Mouse (Mus musculus): Measurements from ENCODE around the gene Inka2.

Inka2 gene

GRCm38 (mm10) chr3:105704031-105705008 is at the start of gene Inka2:
TSS of gene Inka2 (plus strand) at chr3:105704599.
- in situ Hi-C loops (cut with MboI; ENCODE audit: low sequenced_read_pairs), result no loop called here

DNA sequence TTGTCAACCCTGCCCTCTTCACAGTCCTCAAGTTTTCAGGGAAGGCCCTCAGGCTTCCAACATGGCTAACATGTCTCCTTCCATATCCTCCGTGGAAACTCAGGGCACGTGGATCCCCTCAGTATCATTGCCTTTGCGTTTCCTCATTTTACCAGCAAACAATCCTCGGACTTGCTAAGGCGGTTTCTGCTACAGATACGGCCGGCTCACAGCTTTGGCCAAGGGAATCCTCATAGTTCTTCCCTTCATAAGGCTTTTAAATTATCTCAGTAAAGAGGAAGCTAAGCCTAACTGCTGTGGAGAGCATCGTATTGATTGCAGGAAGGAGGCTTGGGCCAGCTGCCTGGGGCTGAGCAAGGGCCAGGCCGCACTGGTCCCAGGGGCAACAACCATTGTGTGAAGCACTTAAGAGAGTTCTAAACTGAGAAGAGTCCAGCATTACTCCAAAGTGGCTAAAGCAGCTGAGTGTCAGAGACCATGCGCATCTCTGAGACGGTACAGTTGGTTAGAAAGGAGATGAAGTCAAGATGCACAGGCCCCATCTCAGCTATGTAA is 49.3 kb upstream of the Inka2 start:
- in situ Hi-C loops (cut with MboI; ENCODE audit: low sequenced_read_pairs), result loop anchor here (25.0 kb wide), 1 partner anchor 782 kb away; no protein-coding TSS in a partner anchor

GRCm38 (mm10) chr3:105660530-105660929 is 43.9 kb upstream of the Inka2 start:
- in situ Hi-C loops (cut with MboI; ENCODE audit: low sequenced_read_pairs), result loop anchor here (25.0 kb wide), 1 partner anchor 777 kb away; no protein-coding TSS in a partner anchor

GRCm38 (mm10) chr3:105663043-105663442 is 41.4 kb upstream of the Inka2 start:
- in situ Hi-C loops (cut with MboI; ENCODE audit: low sequenced_read_pairs), result loop anchor here (25.0 kb wide), 1 partner anchor 774 kb away; no protein-coding TSS in a partner anchor

DNA sequence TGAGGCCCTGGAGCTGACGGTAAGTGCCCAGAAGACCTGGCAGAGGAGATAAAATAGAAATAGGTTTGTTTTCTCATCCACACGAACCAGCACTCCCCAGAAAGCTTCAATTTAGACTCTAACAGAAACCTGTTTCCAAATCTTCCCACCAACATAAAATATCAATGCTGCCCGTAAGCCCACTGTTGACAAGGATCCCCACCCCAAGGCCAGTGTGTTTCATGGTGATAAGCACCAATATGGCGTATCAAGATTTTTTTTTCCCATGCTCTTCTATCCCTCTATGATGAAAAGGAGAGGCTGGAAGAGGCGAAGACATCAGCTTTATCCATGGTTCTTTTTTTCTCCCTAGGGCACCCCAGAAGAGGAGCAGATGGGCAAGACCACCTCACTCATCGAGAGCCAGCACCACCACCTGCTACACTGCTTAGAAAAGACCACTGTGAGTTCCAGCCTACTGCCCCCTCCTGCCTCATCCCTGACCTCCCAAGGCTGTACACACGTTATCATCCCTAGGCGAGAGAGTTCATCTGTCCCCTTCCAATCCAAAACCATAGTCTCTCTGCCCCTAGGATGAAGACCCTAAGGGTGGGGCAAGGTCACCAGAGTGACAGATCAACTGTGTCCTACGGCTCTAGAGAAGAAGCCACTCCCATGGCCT is 39.2 kb upstream of the Inka2 start:
- in situ Hi-C loops (cut with MboI; ENCODE audit: low sequenced_read_pairs), result loop anchor here (25.0 kb wide), 1 partner anchor 772 kb away; no protein-coding TSS in a partner anchor

- in situ Hi-C loops (cut with MboI; ENCODE audit: low sequenced_read_pairs), result loop anchor here (25.0 kb wide), 1 partner anchor 770 kb away; no protein-coding TSS in a partner anchor
Measured at GRCm38 (mm10) chr3:105666996-105667523, 37.3 kb upstream of the Inka2 start.

DNA sequence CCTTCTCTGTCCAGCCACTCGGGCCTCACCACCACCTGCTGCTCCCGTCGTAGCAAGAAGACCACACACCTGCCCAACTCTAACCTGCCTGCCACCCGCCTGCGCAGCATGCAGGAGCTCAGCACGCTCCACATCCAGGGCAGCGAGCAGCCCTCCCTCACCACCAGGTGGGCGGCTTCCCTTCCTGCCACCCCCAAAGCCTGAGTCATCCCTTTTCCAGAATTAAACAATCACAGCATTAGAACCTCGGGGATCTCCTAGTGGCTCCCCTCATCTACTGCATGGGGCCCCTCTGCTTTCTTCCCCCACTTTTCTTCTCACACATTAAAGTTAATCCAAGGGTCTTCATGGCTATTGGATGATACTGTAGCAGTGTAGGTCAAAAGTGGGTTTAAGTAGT is 36.2 kb upstream of the Inka2 start:
- in situ Hi-C loops (cut with MboI; ENCODE audit: low sequenced_read_pairs), result loop anchor here (25.0 kb wide), 1 partner anchor 769 kb away; no protein-coding TSS in a partner anchor

- in situ Hi-C loops (cut with MboI; ENCODE audit: low sequenced_read_pairs), result loop anchor here (25.0 kb wide), 1 partner anchor 768 kb away; no protein-coding TSS in a partner anchor
Measured at GRCm38 (mm10) chr3:105669776-105670175, 34.6 kb upstream of the Inka2 start.

DNA sequence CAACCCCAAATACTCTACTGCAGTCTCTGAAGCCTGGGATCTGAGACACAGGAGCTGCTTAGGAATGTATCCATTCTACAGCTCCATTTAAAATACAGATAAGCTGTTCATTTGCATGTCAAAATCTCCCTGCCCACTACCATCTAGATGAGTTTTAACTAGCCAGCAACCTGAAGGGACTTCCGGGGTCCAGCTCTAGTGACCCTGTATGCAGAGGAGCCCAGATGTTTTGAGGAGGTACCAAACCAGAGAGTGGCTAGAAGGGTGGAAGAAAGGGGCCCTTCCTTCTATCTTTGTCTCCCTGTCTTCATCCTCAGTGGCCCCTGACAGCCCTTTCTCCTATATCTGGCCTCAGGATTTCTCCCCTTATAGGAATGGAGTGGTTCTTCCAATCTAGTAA is 33.6 kb upstream of the Inka2 start:
- in situ Hi-C loops (cut with MboI; ENCODE audit: low sequenced_read_pairs), result loop anchor here (25.0 kb wide), 1 partner anchor 766 kb away; no protein-coding TSS in a partner anchor

DNA sequence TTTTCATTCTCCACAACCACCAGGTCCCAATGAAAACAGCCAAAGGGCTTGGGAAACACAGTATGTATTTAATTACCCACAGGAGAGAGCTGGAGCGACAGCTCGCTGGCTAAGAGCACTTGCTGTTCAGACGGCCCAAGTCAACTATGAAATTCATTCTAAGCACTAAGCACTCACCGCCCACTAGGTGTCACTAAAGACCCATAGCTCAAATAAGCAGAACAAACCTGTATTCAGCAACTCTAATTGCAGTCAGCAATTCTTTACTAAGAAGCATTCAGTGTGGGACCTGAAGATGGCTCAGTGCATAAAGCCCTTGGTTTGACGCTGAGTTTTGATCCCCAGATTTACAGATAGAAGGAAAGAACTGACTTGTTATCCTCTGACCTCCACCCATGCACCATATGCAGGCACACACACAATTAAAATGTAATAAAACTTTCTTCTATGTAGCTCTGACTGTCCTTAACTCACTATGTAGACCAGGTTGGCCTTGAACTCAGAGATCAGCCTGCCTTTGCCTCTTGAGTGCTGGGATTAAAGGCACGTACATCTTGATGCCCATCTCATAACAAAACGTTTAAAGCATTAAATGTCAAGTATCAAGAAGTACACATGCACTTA is 29.7 kb upstream of the Inka2 start:
- in situ Hi-C loops (cut with MboI; ENCODE audit: low sequenced_read_pairs), result loop anchor here (25.0 kb wide), 1 partner anchor 763 kb away; no protein-coding TSS in a partner anchor

DNA sequence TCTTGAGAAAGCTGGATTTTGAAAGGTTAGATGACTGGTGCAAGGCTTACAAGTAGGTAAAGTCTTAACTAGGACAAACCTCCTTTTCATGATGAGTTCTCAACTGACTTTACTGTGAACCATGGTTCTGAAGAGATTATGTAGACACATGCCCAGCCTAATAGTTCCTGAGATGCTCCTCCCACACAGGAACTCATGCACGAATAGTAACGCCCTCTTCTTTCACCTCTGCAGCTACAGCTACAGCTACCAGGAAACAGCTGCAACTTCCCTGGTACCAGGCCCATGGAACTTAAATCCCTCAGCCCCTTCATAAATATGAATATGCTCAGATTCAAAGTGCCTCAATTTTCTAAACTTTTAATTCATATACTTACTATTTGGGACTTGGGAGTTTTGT is 28.5 kb upstream of the Inka2 start:
- in situ Hi-C loops (cut with MboI; ENCODE audit: low sequenced_read_pairs), result no loop called here

GRCm38 (mm10) chr3:105680346-105680745 is 24.1 kb upstream of the Inka2 start:
- in situ Hi-C loops (cut with MboI; ENCODE audit: low sequenced_read_pairs), result no loop called here

DNA sequence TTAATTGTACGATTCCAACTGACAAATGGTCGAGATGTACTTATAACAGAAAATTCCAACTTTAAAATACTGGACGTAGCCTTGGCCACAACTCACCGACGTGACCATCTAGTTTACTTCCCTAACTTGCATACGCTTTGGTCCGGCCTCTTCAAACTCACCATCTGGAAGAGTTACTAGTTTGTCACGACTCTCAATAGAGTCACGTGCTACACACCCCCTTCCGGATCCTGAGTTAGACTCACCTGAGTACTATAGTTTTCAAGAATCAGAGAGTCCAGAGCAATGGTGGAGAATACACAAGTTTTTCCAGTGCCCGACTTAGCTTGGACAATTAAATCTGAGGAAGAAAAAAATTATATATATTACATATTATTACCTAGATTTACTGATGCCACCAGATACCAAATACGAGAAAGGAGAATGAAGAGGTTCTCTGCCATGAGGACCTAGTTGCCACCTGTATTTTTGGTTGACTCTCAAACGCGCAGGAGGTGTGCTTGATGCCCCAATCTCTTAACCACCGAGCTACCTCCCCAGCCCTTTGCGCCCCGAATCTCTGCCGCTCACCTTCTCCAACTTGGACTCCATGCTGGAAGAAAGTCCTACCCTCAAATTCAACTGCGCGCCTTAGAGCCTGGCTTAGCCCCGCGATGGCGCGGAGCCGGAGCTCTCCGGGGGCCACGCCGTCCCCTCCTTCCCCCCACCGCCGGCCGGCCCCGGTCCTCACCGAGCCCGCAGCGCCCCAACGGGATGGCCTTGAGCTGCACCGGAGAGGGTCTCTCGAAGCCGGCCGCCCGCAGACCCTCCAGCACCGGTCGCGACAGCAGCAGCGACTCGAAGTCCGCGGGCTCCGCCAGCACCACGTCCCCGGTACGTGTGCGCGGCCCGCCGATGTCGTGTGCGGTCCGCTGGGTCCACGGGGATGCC is 17.7 kb upstream of the Inka2 start:
- in situ Hi-C loops (cut with MboI; ENCODE audit: low sequenced_read_pairs), result loop anchor here (5.0 kb wide), 1 partner anchor 211 kb away; no protein-coding TSS in a partner anchor

- in situ Hi-C loops (cut with MboI; ENCODE audit: low sequenced_read_pairs), result loop anchor here (5.0 kb wide), 1 partner anchor 210 kb away; no protein-coding TSS in a partner anchor
Measured at GRCm38 (mm10) chr3:105687324-105688060, 16.9 kb upstream of the Inka2 start, which contains the start of gene Ddx20. TSS of gene Ddx20 (minus strand) at chr3:105687574.

- in situ Hi-C loops (cut with MboI; ENCODE audit: low sequenced_read_pairs), result loop anchor here (5.0 kb wide), 1 partner anchor 209 kb away; no protein-coding TSS in a partner anchor
Measured at GRCm38 (mm10) chr3:105688536-105688935, 15.9 kb upstream of the Inka2 start.

DNA sequence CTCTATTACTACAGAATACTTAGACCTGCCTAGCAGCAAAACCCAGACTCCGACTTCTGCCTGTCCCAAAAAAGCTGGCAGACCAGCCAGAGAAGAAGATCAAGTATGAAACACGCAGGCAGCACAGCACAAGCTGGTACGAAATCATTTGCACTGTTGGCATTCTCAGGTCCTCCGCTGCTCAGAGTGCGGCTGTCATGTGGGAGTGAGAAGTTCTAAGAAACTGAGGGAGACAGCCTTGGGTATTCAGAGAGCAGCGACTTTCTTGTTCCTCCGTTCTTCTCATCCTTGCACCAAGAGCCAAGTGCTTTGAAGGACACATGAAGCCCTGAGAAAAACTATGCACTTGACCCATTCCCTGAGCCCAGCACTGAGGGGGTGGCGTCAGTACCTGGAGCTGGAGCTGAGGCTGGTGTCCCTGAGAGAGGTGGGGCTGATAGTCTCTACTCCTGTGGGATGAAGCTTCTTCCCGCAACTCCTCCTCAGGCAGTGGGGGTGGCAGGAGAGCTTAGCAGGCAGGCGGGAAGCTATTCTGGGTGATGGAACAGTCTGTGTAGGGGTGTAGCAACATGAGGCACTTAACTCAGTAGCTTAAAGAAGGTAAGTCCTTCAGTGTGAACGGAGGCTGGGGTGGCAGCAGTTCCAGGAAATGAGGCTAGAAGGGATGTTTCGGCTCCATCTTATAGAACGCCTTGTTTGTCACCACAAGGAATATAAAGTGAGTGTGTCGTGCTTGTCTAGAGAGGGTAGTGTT is 10.9 kb upstream of the Inka2 start:
- in situ Hi-C loops (cut with MboI; ENCODE audit: low sequenced_read_pairs), result no loop called here

All from CH12F3 (cell line).